Mouse (Mus musculus): ENCODE measurements around the gene Gm10715. TPM values are rescaled to one million over a fixed set of nuclear protein-coding genes. Genes with fewer than 3 reads are reported as not detected.
"Not testable (repeated sequence)": the region's sequence is repeated elsewhere in the genome, so short reads cannot be mapped to it uniquely, and the experiment has no call there.

Gm10715 gene
- polyA plus RNA-seq, 1 experiment from 2014 or later = not detected

GRCm38 (mm10) chr9:3030677-3031318, 5.9 kb upstream of the Gm10715 start:
- ATAC-seq (ENCODE audit: low FRiP score) = peak; percentile 52; the same call in 1 of the 2 replicates
- 64% methylated on average over 2 of the region's 10 CpGs for WGBS
- DNase-seq (ENCODE audit: low spot score) = peak; percentile 96
- not testable (repeated sequence) for H3K36me3 ChIP-seq (ENCODE audit: control insufficient read depth, insufficient read depth, low read length); H3K27ac ChIP-seq (ENCODE audit: low read depth, low read length); H3K4me2 ChIP-seq (replicated peaks; ENCODE audit: low read depth, low read length); H3K27me3 ChIP-seq (ENCODE audit: control insufficient read depth, insufficient read depth, low read length); H3K4me3 ChIP-seq (ENCODE audit: low read depth, low read length); H3K4me1 ChIP-seq (replicated peaks; ENCODE audit: control insufficient read depth, insufficient read depth, low read length); H3K9ac ChIP-seq (ENCODE audit: low read depth, low read length); H3K9me3 ChIP-seq (ENCODE audit: control insufficient read depth, low read length)

GRCm38 (mm10) chr9:3034299-3034698, 2.4 kb upstream of the Gm10715 start, which contains the start of gene Gm17535:
Gene Gm17535, plus strand, starts transcription at chr9:3034599.
- H3K4me2 ChIP-seq (replicated peaks; ENCODE audit: low read depth, low read length); H3K9ac ChIP-seq (ENCODE audit: low read depth, low read length); DNase-seq (ENCODE audit: low spot score); ATAC-seq (ENCODE audit: low FRiP score); H3K27me3 ChIP-seq (ENCODE audit: control insufficient read depth, insufficient read depth, low read length); H3K27ac ChIP-seq (ENCODE audit: low read depth, low read length); H3K9me3 ChIP-seq (ENCODE audit: control insufficient read depth, low read length); H3K36me3 ChIP-seq (ENCODE audit: control insufficient read depth, insufficient read depth, low read length); H3K4me1 ChIP-seq (replicated peaks; ENCODE audit: control insufficient read depth, insufficient read depth, low read length); H3K4me3 ChIP-seq (ENCODE audit: low read depth, low read length): not testable (repeated sequence)
- no CpG with 5 or more reads among the region's 8 CpGs for WGBS

GRCm38 (mm10) chr9:3038161-3038560, 1.5 kb downstream of the Gm10715 start:
- H3K9ac ChIP-seq (ENCODE audit: low read depth, low read length); H3K9me3 ChIP-seq (ENCODE audit: control insufficient read depth, low read length); ATAC-seq (ENCODE audit: low FRiP score); H3K4me1 ChIP-seq (replicated peaks; ENCODE audit: control insufficient read depth, insufficient read depth, low read length); H3K4me3 ChIP-seq (ENCODE audit: low read depth, low read length); H3K27ac ChIP-seq (ENCODE audit: low read depth, low read length); H3K27me3 ChIP-seq (ENCODE audit: control insufficient read depth, insufficient read depth, low read length); H3K4me2 ChIP-seq (replicated peaks; ENCODE audit: low read depth, low read length); H3K36me3 ChIP-seq (ENCODE audit: control insufficient read depth, insufficient read depth, low read length): not testable (repeated sequence)
- peak; percentile 19 for DNase-seq (ENCODE audit: low spot score)
- WGBS = 65% methylated on average over 4 of the region's 4 CpGs

Other genes with a start within 250 kb of the Gm10715 start
- gene Gm10722, start 36.0 kb upstream of the Gm10715 start, polyA plus RNA-seq (2014; fragmentation: Nextera tagmentation; extraction: Ambion mirVana) = not detected in 2 replicates
- not detected in 2 replicates for gene Gm11168, start 33.5 kb upstream of the Gm10715 start, polyA plus RNA-seq (2014; fragmentation: Nextera tagmentation; extraction: Ambion mirVana)
- gene Gm10721, start 23.7 kb upstream of the Gm10715 start, polyA plus RNA-seq (2014; fragmentation: Nextera tagmentation; extraction: Ambion mirVana) = not detected in 2 replicates
- gene Gm10720, start 21.2 kb upstream of the Gm10715 start, polyA plus RNA-seq (2014; fragmentation: Nextera tagmentation; extraction: Ambion mirVana) = not detected in 2 replicates
- gene Gm10719, start 19.5 kb upstream of the Gm10715 start, polyA plus RNA-seq (2014; fragmentation: Nextera tagmentation; extraction: Ambion mirVana) = not detected in 2 replicates
- gene Gm10718, start 13.3 kb upstream of the Gm10715 start, polyA plus RNA-seq (2014; fragmentation: Nextera tagmentation; extraction: Ambion mirVana) = 0.75 and 1.2 TPM in 2 replicates
- 0.88 and 1.1 TPM in 2 replicates for gene Gm10717, start 11.5 kb upstream of the Gm10715 start, polyA plus RNA-seq (2014; fragmentation: Nextera tagmentation; extraction: Ambion mirVana)
- gene Gm17535, start 2.3 kb upstream of the Gm10715 start, polyA plus RNA-seq (2014; fragmentation: Nextera tagmentation; extraction: Ambion mirVana) = not detected in 2 replicates